In the genomic region with DNA sequence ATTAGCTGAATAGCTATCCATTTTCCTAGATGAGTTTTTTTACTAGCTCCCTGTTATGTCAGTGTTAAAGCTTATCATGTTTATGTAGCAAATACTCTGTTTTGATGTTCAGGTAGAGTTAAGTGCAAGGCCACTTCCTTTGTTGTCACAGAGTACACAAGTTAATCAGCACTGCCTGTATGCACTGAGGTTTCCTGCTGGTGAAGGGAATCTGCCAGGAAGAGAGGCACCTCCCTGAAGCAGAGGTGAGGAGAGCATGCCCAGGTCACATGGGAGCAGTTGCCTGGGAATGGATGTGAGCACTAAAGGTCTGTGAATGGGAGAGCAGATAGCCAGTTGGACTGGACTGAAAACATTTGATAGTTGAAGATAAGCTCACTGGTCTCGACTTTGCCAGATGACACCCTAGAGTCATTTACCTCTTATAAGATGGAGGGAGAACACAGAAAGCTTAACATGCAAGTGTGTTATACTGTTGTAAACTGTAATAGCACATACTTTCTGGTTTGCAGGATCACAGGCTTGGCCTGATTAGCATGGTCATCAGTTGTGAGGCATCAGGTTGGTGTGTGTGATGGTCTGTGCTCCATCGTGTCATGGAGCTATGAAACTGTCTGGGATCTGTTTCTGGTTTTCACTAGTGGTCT, we compare ENCODE assay signal across 17 mouse cellular contexts. TPM values are rescaled to one million over a fixed set of nuclear protein-coding genes. Genes with fewer than 3 reads are reported as not detected.
DNase-seq lines count a peak whose midpoint lies in the region; ATAC-seq and TF ChIP-seq lines count a peak whose summit lies in the region.
"Had no signal": no experiment of that assay in that cellular context is flagged by ENCODE, and none has a peak within 500 bp of the region (broad histone marks: within the 10 kb centered on the region; RNA-seq: fewer than 3 reads in every experiment).

No protein-coding gene starts in this region.

- peak; percentile 35 for ATAC-seq in inflammation-experienced regulatory T-cells, adult 6 months
- peak; percentile 82 for ATAC-seq in liver, embryonic 16.5 days (ENCODE audit: low read depth)
- no peak for ATAC-seq in monocyte, adult 5-6 weeks (replicated peaks; ENCODE audit: insufficient number of reproducible peaks, low FRiP score, low TSS enrichment, poor library complexity, severe bottlenecking)
- ATAC-seq: forebrain, embryonic 14.5 days; hindbrain, postnatal 0 days had no signal

- intact Hi-C loops in gastrocnemius, postnatal 36 days (cut with DNase I), result no loop called here

- no peaks in the 10 kb centered on the region for H3K9me3 ChIP-seq in liver, embryonic 16.5 days (replicated peaks; ENCODE audit: control insufficient read depth, low read length)

- no peak overlapping the region for H3K4me2 ChIP-seq in liver, embryonic 16.5 days (ENCODE audit: low read depth, low read length)

- H3K27me3 ChIP-seq in thymus, adult 2 months (ENCODE audit: control insufficient read depth, insufficient read depth, low read length), result no peaks in the 10 kb centered on the region
- no peaks in the 10 kb centered on the region for H3K27me3 ChIP-seq in liver, embryonic 16.5 days (ENCODE audit: control insufficient read depth, insufficient read depth, low read depth, low read length)
- H3K27me3 ChIP-seq: CH12.LX had no signal

- peak overlapping the region; percentile 39; the same call in 1 of the 2 replicates for H3K27ac ChIP-seq in thymus, adult 2 months (ENCODE audit: control insufficient read depth, insufficient read depth, low read length)
- H3K27ac ChIP-seq in liver, embryonic 16.5 days (ENCODE audit: low read length), result no peak overlapping the region
- H3K27ac ChIP-seq: hindbrain, postnatal 0 days; layer of hippocampus, adult 2 months had no signal

- no peak for TF ChIP-seq POLR2A in thymus, adult 2 months (IDR thresholded peaks at IDR 0.05; ENCODE audit: control insufficient read depth, extremely low read depth, insufficient read depth, low read length, poor library complexity)

- no peak overlapping the region for H3K9ac ChIP-seq in liver, embryonic 16.5 days (ENCODE audit: low read depth, low read length)

- 80% methylated on average over 2 of the region's 2 CpGs for WGBS in thymus, adult 2 months
- 33% methylated on average over 2 of the region's 2 CpGs for WGBS in liver, embryonic 16.5 days (ENCODE audit: insufficient replicate concordance)

- H3K4me1 ChIP-seq in thymus, adult 2 months (replicated peaks; ENCODE audit: control insufficient read depth, insufficient read depth, low read length), result peaks cover 46% of the 10 kb centered on the region
- H3K4me1 ChIP-seq in liver, embryonic 16.5 days (ENCODE audit: control insufficient read depth, low read depth, low read length), result peaks cover 7% of the 10 kb centered on the region

- H3K4me3 ChIP-seq in thymus, adult 2 months (ENCODE audit: control insufficient read depth, insufficient read depth, low read length), result no peak overlapping the region
- H3K4me3 ChIP-seq in liver, embryonic 16.5 days (ENCODE audit: low read depth, low read length), result no peak overlapping the region
- H3K4me3 ChIP-seq: layer of hippocampus, adult 2 months had no signal

- DNase-seq in thymus, adult 2 months, result no peak
- DNase-seq in thymus, adult 18-20 months, result no peak
- DNase-seq in kidney, postnatal 10 days, result no peak
- DNase-seq in gastrocnemius, postnatal 36 days, result no peak
- DNase-seq: cerebellum, adult 9-11 months; gastrocnemius, postnatal 10 days; lung, postnatal 14 days had no signal

- H3K36me3 ChIP-seq in thymus, adult 2 months (ENCODE audit: control insufficient read depth, insufficient read depth, low read length), result no peaks in the 10 kb centered on the region
- no peaks in the 10 kb centered on the region for H3K36me3 ChIP-seq in liver, embryonic 16.5 days (ENCODE audit: control insufficient read depth, insufficient read depth)

- TF ChIP-seq CTCF in thymus, adult 2 months (IDR thresholded peaks at IDR 0.05; ENCODE audit: borderline replicate concordance, control insufficient read depth, extremely low read depth, insufficient read depth, low read length, poor library complexity), result no peak

RNA-seq across cellular contexts. Expression of a gene that starts 13.5 kb away (rescaled TPM):
- 10.1 and 10.3 TPM in 2 replicates for polyA plus RNA-seq in thymus, adult 2 months (2012; rRNA removed)
- 100 to 1,000 TPM; 108 to 142 (median 140) TPM for polyA plus RNA-seq in inflammation-experienced regulatory T-cells, adult 6 months (2017; shearing (Covaris generic))
- polyA plus RNA-seq in liver, embryonic 16.5 days (2015; fragmentation: Nextera tagmentation; extraction: Ambion mirVana), result 1.1 and 1.7 TPM in 2 replicates
- total RNA-seq in monocyte, adult 5-6 weeks (2017), result 14.6 to 34.3 TPM (median 25.6 TPM) in 3 replicates
- under 1 TPM; 0.23 to 0.35 TPM for total RNA-seq in gastrocnemius, postnatal 36 days (2021)

RNA-seq across cellular contexts. Expression of a gene that starts 35.9 kb away (rescaled TPM):
- polyA plus RNA-seq in thymus, adult 2 months (2012; rRNA removed), result 24.8 and 32.8 TPM in 2 replicates
- polyA plus RNA-seq in inflammation-experienced regulatory T-cells, adult 6 months (2017; shearing (Covaris generic)), result 10 to 100 TPM; 51.6 to 79.6 (median 77.9) TPM
- polyA plus RNA-seq in liver, embryonic 16.5 days (2015; fragmentation: Nextera tagmentation; extraction: Ambion mirVana), result 0.27 and 0.34 TPM in 2 replicates
- 31.4 to 45.9 TPM (median 34.6 TPM) in 3 replicates for total RNA-seq in monocyte, adult 5-6 weeks (2017)
- not detected for total RNA-seq in gastrocnemius, postnatal 36 days (2021)
- total RNA-seq: gastrocnemius, postnatal 10 days; hindbrain, postnatal 0 days; layer of hippocampus, adult 2 months; left cerebral cortex, postnatal 36 days had no signal
- polyA plus RNA-seq: brain, embryonic 14.5 days; forebrain, embryonic 14.5 days; heart, embryonic 14.5 days; hindbrain, postnatal 0 days had no signal

Comparison
In these comparisons a context has a peak if more than half of its experiments do, and no peak if none do; other contexts are left out.
1. RNA of a gene that starts 35.9 kb away (polyA plus RNA-seq): 51.6 to 79.6 TPM in inflammation-experienced regulatory T-cells, adult 6 months and 24.8 to 32.8 TPM in thymus, adult 2 months; 0.27 to 0.34 TPM in liver, embryonic 16.5 days; every median in the first group is over 10 times any median in the second.